Mouse (Mus musculus) right cerebral cortex, postnatal 25 days (tissue): ENCODE data around the gene Fer1l5.

Experiments
- DNase-seq: peaks from one replicate; pipeline ENCODE4 v3.0.0; 2022

Fer1l5 gene

DNA sequence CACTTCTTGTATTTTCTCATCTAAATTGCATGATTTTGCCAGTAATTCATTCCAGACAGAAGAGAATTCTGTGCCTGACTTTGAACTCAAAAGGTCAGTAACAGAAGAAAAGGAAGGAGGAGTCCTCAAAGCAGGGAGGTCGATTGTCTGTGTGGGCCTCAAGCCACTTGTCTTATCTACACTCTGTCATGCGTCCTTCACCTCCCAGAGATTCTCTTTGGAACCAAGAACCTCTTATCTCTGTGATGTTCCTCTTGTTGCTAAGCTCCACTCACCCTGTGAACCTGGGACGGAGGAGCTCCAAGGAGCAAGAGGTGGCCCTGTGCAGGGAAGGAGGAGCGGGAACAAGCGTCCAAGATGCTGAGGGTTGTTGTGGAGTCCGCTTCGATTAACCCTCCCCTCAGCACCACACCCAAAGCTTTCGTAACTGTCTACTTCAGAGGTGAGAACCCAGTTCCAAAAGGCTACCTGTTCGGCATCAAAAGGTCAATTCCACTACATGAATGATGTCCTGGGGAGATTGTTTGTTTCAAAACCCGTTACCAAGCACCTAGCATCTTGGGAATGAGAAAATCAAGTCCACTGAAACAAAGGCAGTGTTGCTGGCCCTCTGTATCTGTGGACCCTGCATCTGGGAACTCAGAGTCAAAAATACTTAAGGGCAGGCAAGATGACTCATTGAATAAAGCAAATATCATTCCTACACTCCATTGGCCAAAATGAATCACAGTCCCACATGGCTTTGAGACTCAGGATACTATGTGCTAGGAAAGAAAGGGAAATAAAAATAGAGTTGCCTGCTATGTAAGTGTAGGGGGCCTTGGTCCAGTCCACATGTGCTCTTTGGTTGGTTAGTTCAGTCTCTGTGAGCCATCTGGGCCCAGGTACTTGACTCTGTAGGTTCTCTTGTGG, at the start of gene Fer1l5:
Fer1l5 (plus strand) TSS at position 358 of the 912 bp plus-strand sequence.
- no peak for DNase-seq

DNA sequence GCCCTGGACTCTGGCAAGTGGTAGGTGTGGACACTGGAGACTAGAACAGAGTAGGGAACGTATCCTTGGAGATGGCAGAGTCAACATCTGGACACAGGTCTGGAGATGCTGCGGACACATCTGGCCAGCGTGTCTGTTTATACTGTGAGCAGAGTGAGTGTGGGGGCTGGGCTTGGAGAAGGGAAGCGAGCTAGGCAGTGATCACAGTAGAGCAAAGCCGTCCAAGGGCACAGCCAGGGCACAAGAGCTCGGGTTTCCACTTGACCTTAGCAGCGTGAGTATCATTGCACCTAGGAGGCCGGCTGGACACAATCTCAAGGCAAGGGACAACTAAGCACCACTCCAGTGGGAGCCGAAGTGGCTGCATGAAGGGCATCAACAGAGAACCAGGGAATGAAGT, 49.0 kb upstream of the Fer1l5 start:
- no peak for DNase-seq

DNA sequence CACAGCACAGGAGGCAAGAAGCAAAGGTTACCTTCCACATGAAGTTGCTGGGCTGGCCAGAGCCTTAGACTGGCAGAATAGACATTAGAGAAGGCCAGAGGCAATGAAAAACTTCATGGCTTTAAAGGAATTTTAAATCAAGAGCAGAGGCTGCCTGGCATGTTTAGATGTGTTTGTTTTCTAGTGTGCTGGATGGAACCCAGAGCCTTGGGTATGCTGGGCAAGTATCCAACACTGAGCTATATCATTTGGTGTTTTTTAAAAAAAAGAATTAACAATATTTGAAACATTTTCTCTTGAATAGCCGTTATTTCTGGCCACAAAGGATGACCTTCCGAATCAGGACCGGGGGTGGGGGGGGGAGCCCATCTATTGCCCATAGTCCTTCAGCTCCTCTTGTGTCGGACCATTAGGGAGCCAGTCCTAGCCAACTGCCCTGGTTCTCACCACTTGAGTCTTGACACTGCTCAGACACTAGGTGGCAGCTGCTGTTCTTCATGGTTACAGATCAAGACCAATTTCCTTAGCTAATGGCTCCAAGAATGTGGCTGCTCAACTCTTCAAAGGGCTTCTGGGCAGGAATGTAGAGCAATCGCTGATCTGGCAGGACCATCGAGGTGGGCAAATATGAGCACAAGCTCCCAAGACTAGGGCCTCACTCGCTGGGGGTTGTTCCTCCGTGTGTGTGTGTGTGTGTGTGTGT, 48.2 kb upstream of the Fer1l5 start:
- no peak for DNase-seq

DNA sequence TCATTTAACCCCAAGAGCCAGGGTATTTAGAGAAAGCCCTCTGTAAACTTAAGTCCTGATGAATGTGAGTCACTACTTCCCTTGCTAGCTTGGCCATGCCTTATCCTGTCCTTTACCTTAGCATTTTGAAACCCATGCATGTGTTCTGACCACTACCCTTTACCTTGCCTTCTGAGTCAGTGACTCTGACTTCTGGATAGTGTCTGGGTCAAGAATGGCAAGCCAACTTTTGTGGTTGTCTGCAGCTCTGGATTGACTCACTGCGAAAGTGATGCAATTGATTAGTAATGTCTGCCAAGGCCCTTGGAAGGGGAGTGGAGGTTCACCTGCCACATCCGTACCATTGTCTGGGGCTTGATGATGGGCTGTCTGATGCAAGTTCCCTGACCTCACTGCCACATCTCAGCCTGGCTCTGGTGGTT, 46.2 kb upstream of the Fer1l5 start:
- DNase-seq: no peak

DNA sequence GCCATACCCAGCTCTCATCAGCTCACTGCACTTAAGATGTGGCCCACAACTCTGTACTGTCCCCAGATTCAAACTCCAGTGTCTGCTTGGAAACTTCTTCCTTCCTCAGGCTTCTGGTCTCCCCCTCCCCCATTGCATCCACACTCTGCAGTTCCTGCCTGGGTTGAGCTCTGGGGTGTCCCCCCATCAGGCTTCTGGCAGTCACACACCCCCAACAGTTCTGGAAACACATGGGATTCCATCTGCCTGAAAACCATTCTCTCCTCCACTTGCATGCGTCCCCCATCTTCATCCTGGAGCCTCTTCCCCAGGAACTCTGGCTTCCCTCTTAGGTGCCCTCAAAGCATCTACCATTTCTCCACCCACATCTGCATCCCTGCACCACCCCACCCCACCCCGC, 45.3 kb upstream of the Fer1l5 start:
- DNase-seq: no peak

DNA sequence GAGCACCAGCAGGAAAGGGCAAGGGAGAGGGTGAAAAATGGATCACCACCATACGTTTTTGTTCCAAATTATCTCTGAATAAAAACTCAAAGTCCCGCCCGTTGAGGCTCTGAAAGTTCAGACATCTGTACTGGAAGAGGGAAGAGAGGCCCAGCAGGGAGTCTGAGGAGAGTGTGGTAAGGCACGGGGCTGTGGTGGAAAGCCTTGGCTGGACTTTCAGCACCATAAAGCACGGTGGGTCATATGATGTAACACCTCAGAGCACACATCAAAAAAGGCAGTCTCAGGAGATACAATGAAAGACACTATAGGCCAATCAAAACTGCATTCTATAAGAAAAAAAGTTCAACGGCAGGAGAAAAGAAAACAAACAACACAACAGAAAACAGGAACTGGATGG, 40.3 kb upstream of the Fer1l5 start:
- no peak for DNase-seq

DNA sequence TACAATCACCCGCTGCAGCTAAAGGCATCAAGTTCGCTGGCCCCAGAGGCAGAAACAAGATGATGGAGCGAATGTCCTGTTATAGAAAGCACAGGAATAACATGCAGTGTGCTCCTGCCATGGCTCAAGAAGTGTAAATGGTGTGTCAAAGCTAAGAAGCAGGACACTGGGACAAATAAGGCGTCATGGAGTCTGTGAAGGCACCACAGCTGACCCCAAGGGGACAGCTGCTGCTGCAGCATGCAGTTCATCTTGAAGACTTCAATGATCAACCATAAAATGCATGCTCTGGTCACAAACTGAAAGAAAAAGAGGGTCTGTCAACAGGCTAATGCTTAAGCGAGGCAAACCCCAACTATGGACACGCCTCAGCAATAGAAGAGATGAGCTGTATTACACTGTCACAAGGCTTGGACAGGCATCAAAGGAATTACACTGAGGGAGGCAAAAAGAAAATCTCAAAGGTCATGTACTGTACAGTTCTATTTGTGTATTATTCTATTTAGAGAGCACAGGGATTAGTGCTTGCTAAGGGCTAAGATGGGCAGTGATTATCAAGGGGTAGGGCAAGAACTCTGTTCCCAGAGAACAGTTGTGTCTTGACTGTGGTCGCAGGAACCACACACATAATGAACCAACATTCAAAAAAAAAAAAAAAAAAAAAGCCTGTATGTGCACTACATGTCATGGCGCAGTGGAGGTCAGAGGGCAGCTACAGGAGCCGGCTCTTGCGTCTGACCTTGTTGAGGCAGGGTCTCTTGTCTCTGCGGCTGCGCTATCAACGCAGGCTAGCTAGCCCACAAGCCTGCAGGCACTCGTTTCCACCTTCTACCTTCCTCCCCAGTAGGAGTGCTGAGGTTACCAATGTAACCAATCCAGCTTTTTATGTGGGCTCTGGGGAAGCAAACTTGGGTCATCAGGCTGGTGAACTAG, 38.9 kb upstream of the Fer1l5 start:
- no peak for DNase-seq

DNA sequence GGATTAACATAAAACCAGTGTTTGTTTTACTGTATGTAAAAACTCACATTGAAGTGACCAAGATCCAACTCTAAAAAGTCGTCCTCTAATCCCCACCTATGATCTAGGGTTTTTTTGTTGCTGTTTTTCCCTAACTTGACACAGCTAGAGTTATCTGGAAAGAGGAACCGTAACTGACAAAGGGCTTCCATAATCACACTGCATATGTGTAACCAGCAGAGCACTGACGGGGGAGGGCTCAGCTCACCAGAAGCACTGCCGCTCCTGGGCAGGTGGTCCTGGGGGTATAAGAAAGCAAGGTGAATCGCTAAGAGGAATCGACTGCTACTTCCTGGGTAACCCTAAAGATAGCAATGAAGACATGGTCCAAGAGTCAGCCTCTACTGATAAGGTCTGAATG, 29.5 kb upstream of the Fer1l5 start:
- DNase-seq: no peak

DNA sequence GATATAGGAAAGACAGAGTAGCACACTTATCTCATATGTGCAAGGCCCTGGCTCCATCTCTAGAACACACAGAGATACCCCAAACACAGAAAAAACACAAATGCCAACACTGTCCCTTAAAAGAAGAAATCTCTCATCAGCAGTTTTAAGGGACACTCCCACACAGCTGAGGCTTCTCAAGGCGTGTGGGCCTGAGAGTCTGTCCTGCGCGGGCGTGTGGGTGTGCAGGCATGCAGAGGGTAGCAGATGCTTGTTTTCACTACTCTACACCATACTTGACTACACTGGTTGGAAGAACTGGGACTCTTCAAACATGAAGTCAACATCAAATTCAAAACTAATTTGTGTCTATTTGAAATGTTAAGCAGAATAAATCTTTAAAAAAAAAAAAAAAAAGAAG, 19.7 kb upstream of the Fer1l5 start:
- DNase-seq: peak; percentile 17

DNA sequence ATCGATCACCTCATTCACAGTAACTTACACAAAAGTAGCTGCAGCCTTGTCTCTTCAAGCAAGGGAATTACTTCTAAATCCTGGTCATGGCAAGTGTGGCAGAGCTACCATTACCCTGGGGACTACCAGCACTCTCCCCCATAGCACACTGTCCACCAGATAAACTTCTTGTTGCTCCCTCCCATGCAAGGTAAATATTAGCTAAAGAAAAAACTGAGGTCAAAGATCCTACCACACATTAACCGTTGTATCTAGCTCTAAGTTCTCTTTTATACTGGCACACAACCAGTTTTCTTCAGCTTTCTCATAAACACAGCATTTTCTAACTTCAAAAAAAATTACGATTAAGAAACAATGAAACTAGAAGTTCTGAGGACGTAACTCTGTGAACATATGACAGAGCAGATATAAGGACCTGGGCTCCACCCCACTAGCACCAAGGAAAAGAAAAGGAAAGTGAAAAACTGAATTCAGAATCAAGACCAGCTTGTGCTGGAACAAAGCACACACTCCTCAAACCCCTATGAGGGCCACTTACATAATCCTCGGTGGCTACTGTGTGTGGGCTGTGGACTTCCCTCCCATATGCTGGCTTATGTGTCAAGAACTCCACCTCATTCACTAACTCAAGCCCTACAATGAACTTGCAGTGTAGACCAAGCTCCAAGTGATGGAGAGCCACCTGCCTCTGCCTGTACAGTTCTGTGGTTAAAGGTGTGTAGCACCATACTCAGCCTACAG, 15.0 kb upstream of the Fer1l5 start:
- DNase-seq: no peak

DNA sequence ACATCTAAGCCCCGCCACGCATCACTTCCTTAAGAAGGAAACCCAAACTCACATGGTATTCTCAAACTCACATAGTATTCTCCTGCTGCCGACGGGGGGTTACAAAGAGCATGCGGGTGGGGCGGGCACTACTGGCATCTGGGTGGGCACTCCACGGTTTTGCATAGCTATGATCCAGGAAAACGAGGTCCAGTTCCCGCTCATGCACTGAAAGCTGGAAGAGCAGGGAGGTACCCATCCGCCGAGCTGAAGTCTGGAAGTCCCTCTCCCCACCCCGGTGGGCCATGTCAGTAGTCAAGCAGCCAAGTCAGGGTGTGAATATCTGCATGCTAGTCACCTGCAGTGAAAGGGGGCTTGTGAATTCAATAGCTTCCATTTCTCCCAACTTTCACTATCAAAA, 4.4 kb upstream of the Fer1l5 start:
- DNase-seq: no peak

DNA sequence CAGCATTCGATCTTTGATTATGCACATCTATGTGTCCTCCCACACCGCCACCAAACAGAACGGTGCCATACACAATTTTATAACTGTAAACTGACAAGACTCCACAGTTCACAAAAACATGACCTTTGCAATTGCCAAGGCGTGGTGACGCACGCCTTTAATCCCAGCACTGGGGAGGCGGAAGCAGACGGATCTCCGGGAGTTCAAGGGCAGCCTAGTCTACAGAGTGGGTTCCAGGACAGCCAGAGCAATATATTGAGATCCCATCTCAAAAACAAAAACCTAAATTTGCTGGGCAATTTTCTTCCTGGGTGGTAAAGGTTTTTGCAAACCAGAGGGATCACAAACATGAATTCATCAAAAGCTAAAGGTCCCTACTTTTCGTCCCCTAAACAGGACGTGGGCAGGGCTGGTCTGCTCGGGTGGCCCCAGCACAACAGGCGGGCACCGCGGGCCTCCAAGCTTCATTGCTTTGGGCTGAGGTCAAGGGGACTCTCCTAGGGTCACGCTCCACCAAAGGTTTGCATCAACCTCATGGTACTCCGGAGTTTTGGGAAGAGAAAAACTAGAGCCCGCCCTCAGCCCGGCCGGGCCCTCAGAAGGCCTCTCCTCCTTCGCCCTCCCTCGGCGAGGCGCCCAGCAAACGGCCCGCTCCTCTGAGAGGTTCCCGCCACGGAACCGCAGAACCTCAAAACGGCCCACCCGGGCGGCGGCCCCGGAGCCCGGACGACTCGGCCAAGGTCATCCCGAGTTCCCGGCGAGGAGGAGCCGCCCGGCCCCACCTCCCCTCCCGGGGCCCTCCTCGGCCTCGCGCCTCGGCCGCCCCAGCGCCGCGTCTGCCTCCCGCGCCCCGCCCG, 3.8 kb upstream of the Fer1l5 start:
- no peak for DNase-seq

DNA sequence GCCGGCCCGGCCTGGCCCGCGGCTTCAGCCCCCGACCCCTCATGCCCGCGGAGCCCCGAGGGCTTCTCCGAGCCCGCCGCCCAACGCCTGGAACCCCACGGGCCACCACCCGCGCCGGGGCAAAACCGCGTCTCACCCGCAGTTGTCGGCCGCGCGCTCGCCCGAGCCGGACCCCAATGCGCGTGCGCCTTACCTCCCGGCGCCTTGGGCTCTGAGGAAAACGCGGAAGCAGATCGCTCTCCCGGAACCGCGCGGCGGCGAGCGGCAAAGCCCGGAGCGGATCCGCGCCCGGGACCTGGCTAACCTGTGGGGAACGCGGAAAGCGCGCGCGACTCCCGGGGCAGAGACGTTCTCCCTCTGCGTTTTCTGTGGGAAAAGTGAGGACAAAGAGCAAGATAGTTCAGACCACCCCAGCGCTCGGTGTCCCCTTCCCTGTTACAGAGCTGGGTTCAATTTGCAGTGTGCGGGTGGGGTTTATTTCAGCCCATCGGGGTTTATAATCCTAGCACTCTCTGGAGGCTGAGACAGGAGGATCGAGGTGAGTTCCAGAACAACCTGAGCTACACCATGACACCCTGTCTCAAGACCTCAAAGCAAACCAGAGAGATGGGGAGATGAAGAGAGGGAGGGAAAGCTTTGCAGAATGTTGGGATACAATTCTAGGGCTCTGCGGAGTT, 3.0 kb upstream of the Fer1l5 start, which contains the start of gene Kansl3:
Kansl3 (minus strand) TSS at position 213 of the 677 bp plus-strand sequence.
- peak; percentile 87 for DNase-seq

DNA sequence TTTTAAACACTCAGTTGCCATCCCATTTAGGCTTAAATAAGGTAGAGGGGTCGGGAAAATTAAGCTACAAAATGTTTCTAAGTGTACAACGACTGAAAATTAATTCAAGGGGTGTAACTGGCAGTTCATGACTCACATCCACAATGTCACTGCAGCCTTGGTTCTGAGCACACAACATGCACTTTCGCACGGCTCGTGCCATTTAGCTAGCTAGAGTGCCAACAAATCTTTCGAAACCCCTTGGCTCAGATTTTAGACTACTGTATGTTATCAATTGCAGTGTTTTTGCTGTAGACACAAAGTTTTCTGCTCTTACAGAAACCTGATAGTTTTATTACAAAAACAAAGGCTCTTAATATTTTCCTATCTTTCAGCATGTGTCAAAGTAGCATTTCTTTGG, 1.2 kb upstream of the Fer1l5 start:
- no peak for DNase-seq

DNA sequence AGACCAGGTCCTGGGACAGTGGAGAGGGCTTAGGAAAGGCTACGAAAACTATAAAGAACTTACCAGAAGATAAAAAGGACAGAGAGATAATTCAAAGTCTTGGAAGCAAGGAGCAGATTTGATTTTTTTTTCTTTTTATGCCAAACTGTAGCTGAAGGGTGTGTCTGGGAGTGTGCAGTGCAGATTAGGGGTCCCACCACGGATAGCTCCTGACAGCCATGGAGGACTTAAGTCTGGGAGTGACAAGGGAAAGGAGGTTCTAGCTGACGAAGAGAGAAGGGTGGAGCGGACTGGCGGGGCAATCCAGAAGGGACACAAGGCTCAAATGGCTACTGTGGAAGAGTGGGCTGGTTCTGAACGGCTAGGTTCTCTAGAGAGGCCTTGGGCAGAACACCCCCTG, 6.8 kb downstream of the Fer1l5 start:
- no peak for DNase-seq

DNA sequence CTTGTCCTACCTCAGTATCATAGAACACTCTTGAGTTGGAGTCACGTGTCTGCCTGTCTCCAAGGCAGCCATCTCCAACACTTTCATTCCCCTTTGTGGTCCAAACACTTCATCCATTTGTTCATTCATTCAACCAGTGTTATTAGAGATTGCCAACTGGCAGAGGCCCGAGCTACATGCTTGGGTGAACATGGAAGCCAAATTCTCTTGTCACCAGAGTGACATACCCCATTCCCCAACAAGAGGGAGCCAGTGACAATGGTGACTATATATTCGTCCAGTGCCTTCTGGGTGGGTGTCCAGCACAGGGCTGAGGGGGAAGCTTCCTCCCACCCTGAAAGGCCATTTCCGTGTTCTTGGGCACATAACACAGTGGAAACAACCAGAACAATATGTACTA, 7.5 kb downstream of the Fer1l5 start:
- DNase-seq: no peak

DNA sequence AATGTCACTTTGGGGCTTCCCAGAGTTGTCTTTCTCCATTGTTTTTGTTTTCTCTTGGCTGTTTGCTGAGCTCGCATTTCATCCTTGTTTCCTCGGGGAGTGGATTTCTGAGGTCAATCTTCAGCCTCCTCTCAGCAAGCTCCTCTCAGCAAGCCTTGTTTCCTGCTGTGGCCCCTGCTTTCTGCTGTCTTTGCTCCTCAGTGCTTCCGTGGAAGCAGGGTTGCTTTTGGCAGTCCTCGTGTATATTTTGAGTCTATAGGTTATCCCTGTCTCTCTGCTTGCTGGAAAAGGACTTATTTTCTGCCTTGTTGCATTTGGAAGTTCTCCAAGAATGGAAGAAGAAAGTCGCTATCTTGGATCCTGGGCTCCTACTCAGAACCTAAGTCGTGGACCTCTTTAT, 24.9 kb downstream of the Fer1l5 start:
- no peak for DNase-seq

DNA sequence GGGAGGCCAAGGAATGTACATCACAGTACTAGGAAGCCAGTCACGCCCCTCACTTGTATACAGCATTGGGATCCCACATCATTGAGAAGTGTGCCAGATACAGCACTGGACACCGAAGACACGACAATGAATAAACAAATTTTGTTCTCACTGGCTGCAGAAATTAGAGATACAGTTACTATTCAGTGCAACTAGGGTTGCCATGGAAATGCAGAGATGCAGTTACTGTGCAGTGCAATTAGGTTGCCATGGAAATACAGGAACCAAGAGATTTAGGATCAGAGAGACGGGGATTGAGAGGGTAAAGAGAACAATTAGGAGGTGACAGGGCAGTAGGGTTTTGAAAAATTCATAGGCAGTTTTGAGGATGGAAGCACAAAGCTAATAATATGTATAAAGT, 29.4 kb downstream of the Fer1l5 start:
- no peak for DNase-seq

DNA sequence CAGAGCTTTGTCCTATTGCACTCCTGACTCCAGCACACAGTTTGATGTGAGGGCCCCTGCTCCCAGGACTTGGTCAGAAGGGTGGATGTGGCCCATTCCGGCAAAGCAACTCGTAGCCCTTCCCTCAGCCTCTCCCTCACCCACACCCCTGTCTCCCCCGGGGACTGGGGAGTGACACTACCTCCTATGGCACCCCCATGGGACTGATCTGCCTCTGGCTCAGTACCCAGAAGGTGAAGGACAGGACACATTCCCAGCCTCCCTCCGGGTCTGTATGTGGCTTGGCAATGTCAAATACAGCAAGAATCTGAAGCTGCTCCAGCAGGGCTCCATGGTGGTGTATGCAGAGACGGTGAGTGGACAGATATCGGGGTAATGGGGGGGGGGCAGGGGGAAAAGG, 32.4 kb downstream of the Fer1l5 start:
- DNase-seq: no peak

DNA sequence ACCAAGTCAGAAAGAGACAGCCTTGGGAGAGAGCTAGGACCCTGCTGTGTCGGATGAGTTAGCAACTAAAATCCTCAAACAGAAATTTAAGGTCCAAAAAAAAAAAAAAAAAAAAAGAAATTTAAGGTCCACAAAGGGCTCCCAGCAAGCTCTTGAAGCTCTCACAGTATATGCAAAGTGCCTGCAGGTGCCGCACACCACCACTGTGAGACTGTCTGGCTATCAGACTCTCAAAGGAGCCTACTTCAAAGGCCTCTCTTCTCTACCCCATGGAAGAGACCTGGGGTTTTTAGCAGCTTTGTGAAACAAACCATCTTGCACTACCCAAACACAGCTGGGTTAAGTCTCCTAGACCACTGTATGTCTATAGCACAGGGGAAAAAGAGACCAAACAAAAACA, 57.4 kb downstream of the Fer1l5 start:
- DNase-seq: no peak

DNA sequence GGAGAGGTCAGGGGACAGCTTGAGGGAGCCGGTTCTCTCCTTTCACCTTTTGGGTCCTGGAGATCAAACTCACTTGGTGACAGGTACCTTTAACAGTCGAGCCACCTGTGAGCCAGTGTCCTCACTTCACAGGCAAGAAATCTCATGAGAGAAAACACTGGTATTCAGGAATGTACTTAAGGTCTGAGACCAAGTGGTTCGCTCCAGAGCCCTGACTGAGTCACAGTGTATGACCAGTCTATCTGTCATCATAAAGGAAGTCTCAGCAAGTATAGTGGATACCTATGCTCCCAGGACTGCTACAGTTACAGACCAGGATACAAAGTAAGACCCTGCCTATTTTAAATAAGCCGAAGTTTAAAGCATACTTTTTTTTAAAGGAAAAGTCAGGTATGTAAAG, 60.9 kb downstream of the Fer1l5 start:
- no peak for DNase-seq
